Mouse (Mus musculus) MEL (cell line): ENCODE results near the gene Dock1.

Source experiments
- CTCF ChIP-seq, 3 experiments: IDR thresholded peaks in 2 of 3; conservative IDR thresholded peaks in 1 of 3; 2 replicates each; pipeline ENCODE4 v1.5.1; 2011 to 2012; ENCODE audit warnings: low read length in 3 of 3, low read depth in 2 of 3, mild to moderate bottlenecking in 2 of 3, improper control_type of control experiment in 1 of 3, inconsistent platforms in 1 of 3, mixed read lengths in 1 of 3, moderate library complexity in 1 of 3; ENCODE audit not compliant: control insufficient read depth in 1 of 3, insufficient read depth in 1 of 3, poor library complexity in 1 of 3, severe bottlenecking in 1 of 3
- RCOR1 ChIP-seq: IDR thresholded peaks from 2 replicates; pipeline ENCODE4 v1.6.1; 2012; ENCODE audit warnings: low read depth, mild to moderate bottlenecking, inconsistent platforms, low read length, improper control_type of control experiment
- UBTF ChIP-seq: IDR thresholded peaks from 2 replicates; pipeline ENCODE4 v1.6.1; 2012; ENCODE audit warnings: low read depth, mild to moderate bottlenecking, inconsistent platforms, low read length, improper control_type of control experiment, moderate library complexity, borderline replicate concordance; ENCODE audit not compliant: insufficient read depth

DNA sequence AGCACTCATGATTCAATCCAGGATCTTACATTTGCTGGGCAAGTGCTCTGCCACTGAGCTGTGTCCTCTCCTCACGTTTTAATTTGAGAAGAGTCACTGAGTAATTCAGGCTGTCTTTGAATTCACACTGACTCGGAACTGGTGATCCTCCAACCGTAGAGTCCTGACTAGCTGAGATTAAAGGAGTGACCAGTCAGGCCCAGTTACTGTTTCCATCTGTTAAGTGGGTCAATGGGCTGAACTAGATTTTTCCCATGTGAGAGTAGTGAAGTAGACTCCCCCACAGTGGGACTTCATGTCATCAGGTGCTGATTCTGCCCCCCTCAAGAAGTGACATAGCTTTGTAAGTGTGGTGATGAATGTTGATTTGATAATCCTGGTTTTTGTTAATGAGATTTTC, 49.0 kb downstream of the Dock1 start:
- no peak for TF ChIP-seq RCOR1
- TF ChIP-seq CTCF (IDR thresholded peaks at IDR 0.05 in 2 of 3, conservative IDR thresholded peaks at IDR 0.05 in 1 of 3; ENCODE audit: control insufficient read depth in 1 of 3, insufficient read depth in 1 of 3, low read depth in 2 of 3, low read length in 3 of 3, poor library complexity in 1 of 3, severe bottlenecking in 1 of 3) = no peak
- TF ChIP-seq UBTF = no peak
